Mouse (Mus musculus): ENCODE data around the gene Slc45a3. TPM values are rescaled to one million over a fixed set of nuclear protein-coding genes. Genes with fewer than 3 reads are reported as not detected.

Slc45a3 gene
- 30.5 TPM for polyA plus RNA-seq (2014; fragmentation: Illumina TruSeq; extraction: RNeasy Lipid Tissue Mini Kit (QIAGEN cat#74804); ENCODE audit: low read depth, low replicate concordance)

GRCm38 (mm10) chr1:131962606-131963084 is at the start of gene Slc45a3:
Slc45a3 (plus strand) TSS chr1:131962967.

GRCm38 (mm10) chr1:132007282-132007815 is 44.6 kb downstream of the Slc45a3 start, which contains the start of gene Elk4:
Elk4 (plus strand) TSS chr1:132007607.

Other genes starting within 250 kb of the Slc45a3 start
- 0.11 TPM for gene Slc26a9, start 218.9 kb upstream of the Slc45a3 start, polyA plus RNA-seq (2014; fragmentation: Illumina TruSeq; extraction: RNeasy Lipid Tissue Mini Kit (QIAGEN cat#74804); ENCODE audit: low read depth, low replicate concordance)
- gene Pm20d1, start 165.6 kb upstream of the Slc45a3 start, polyA plus RNA-seq (2014; fragmentation: Illumina TruSeq; extraction: RNeasy Lipid Tissue Mini Kit (QIAGEN cat#74804); ENCODE audit: low read depth, low replicate concordance) = 1.5 TPM
- gene Slc41a1, start 135.5 kb upstream of the Slc45a3 start, polyA plus RNA-seq (2014; fragmentation: Illumina TruSeq; extraction: RNeasy Lipid Tissue Mini Kit (QIAGEN cat#74804); ENCODE audit: low read depth, low replicate concordance) = 22.3 TPM
- gene Rab29, start 95.7 kb upstream of the Slc45a3 start, polyA plus RNA-seq (2014; fragmentation: Illumina TruSeq; extraction: RNeasy Lipid Tissue Mini Kit (QIAGEN cat#74804); ENCODE audit: low read depth, low replicate concordance) = 18.6 TPM
- 32.4 TPM for gene Nucks1, start 52.4 kb upstream of the Slc45a3 start, polyA plus RNA-seq (2014; fragmentation: Illumina TruSeq; extraction: RNeasy Lipid Tissue Mini Kit (QIAGEN cat#74804); ENCODE audit: low read depth, low replicate concordance)
- gene Elk4, start 44.6 kb downstream of the Slc45a3 start, polyA plus RNA-seq (2014; fragmentation: Illumina TruSeq; extraction: RNeasy Lipid Tissue Mini Kit (QIAGEN cat#74804); ENCODE audit: low read depth, low replicate concordance) = 33.4 TPM
- 1.3 TPM for gene Mfsd4a, start 105.1 kb downstream of the Slc45a3 start, polyA plus RNA-seq (2014; fragmentation: Illumina TruSeq; extraction: RNeasy Lipid Tissue Mini Kit (QIAGEN cat#74804); ENCODE audit: low read depth, low replicate concordance)
- gene Cdk18, start 176.7 kb downstream of the Slc45a3 start, polyA plus RNA-seq (2014; fragmentation: Illumina TruSeq; extraction: RNeasy Lipid Tissue Mini Kit (QIAGEN cat#74804); ENCODE audit: low read depth, low replicate concordance) = 6.9 TPM
- gene Lemd1, start 228.5 kb downstream of the Slc45a3 start, polyA plus RNA-seq (2014; fragmentation: Illumina TruSeq; extraction: RNeasy Lipid Tissue Mini Kit (QIAGEN cat#74804); ENCODE audit: low read depth, low replicate concordance) = 2.6 TPM
- gene AC124108.1, start 228.5 kb downstream of the Slc45a3 start, polyA plus RNA-seq (2014; fragmentation: Illumina TruSeq; extraction: RNeasy Lipid Tissue Mini Kit (QIAGEN cat#74804); ENCODE audit: low read depth, low replicate concordance) = 0.50 TPM

All from adipose tissue, adult 10 weeks (tissue).